Mouse (Mus musculus) stomach, embryonic 16.5 days (tissue): ENCODE measurements around the gene Nodal. TPM values are rescaled to one million over a fixed set of nuclear protein-coding genes. Genes with fewer than 3 reads are reported as not detected.

Experiments
- ATAC-seq: fragments of 200-750 bp; cut with Nextera tagmentation; 2 replicates; pipeline ENCODE4 v1.8.0; 2017; ENCODE audit warnings: moderate number of reproducible peaks, moderate TSS enrichment; ENCODE audit not compliant: insufficient read depth, low FRiP score
- H3K27ac ChIP-seq: fragments of 300-500 bp; sonication (generic); 2 replicates; pipeline ENCODE4 v1.5.1; 2014; ENCODE audit warnings: low read length
- H3K27me3 ChIP-seq: fragments of 300-500 bp; sonication (generic); 2 replicates; pipeline ENCODE4 v1.6.1; 2014; ENCODE audit warnings: low read length, control low read depth, mixed read lengths; ENCODE audit not compliant: control insufficient read depth, insufficient read depth
- H3K36me3 ChIP-seq: fragments of 300-500 bp; sonication (generic); 2 replicates; pipeline ENCODE4 v1.6.1; 2014; ENCODE audit warnings: low read length; ENCODE audit not compliant: control insufficient read depth, insufficient read depth
- H3K4me1 ChIP-seq: fragments of 300-500 bp; sonication (generic); 2 replicates; pipeline ENCODE4 v1.6.1; 2014; ENCODE audit warnings: low read length, control low read depth, mixed read lengths; ENCODE audit not compliant: control insufficient read depth, insufficient read depth
- H3K4me2 ChIP-seq: fragments of 300-500 bp; sonication (generic); 2 replicates; pipeline ENCODE4 v1.6.1; 2014; ENCODE audit warnings: low read depth, low read length, mixed read lengths
- H3K4me3 ChIP-seq: fragments of 300-500 bp; sonication (generic); replicated peaks from 2 replicates; pipeline ENCODE4 v1.5.1; 2014; ENCODE audit warnings: mild to moderate bottlenecking, low read length
- H3K9ac ChIP-seq: fragments of 300-500 bp; sonication (generic); 2 replicates; pipeline ENCODE4 v1.6.1; 2014; ENCODE audit warnings: low read length
- H3K9me3 ChIP-seq: fragments of 300-500 bp; sonication (generic); replicated peaks from 2 replicates; pipeline ENCODE4 v1.6.1; 2016; ENCODE audit warnings: low read length, control low read depth; ENCODE audit not compliant: control insufficient read depth
- WGBS: fragments of 180-500 bp; shearing (Covaris S2); extraction: QIAGEN DNeasy Blood & Tissue Kit; methylation state at CpG from one replicate; pipeline ENCODE4 v1.1.7; 2014; 5-methylcytosine and 5-hydroxymethylcytosine counted together
- polyA plus RNA-seq: library from polyadenylated mRNA; unstranded; fragments of >200 nt; fragmentation: Nextera tagmentation; extraction: Ambion mirVana; gene quantifications from 2 replicates; pipeline ENCODE4 v1.2.1, GENCODE M21; 2015

The Nodal gene
- 0.21 and 0.31 TPM in 2 replicates for polyA plus RNA-seq

DNA sequence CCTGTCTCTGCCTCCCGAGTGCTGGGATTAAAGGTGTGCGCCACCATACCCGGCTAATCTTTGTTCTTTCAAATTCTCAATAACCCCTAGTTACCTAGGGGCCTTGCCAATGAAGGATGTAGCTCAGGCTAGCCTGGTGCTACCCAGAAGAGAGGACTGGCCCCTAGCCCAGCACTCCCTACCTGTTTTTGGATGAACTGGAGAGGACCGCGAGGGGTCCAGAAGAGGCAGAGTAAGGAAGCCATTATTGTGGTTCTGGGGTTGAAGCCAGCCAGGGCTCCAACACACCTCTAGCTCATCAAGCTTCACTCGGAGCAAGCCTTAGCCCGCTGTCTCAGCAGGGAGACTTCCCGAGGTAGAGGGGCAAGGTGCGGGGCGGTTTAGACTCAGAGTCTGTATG is at the start of gene Nodal:
TSS of gene Nodal (plus strand) at position 301 of the 400 bp plus-strand sequence.
- Histone ChIP-seq H3K27ac (no peak within 1 kb of the TSS), H3K36me3 (no peaks in the 10 kb centered on the region), H3K9me3 (no peaks in the 10 kb centered on the region), H3K4me1 (peaks cover 13% of the 10 kb centered on the region; the same call in 1 of the 2 replicates), H3K27me3 (peaks cover 37% of the 10 kb centered on the region), H3K4me3 (peak within 1 kb of the TSS; percentile 40), H3K9ac (peak within 1 kb of the TSS; percentile 9), H3K4me2 (peak within 1 kb of the TSS; percentile 63)
- WGBS = 25% methylated on average over 10 of the region's 10 CpGs
- 0 out of 2 replicates have a peak, but pooled peaks have one; percentile 27 for ATAC-seq

DNA sequence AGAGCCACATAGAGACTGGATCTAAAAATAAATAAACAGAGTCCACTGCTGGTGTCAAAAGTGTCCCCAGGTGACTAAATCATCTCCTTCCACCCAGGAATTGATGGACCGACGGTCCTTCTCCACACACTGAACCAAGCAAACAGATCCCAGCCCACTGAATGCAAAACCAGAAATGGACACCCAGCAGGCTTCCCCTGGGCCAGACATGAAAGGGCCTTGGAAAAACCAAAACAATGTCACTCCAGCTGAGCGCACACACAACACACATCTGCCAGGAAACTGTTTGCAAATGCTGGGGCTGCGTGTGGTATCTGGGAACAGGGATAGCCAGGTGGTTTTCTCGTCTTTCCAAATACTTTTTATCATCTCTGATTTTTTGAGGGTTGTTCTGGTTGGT is 48.0 kb upstream of the Nodal start:
- Histone ChIP-seq H3K27me3 (no peaks in the 10 kb centered on the region), H3K36me3 (no peaks in the 10 kb centered on the region), H3K4me3 (no peak overlapping the region), H3K4me1 (peaks cover 8% of the 10 kb centered on the region; the same call in 1 of the 2 replicates), H3K9me3 (no peaks in the 10 kb centered on the region), H3K9ac (no peak overlapping the region), H3K27ac (peak overlapping the region; percentile 7; the same call in 1 of the 2 replicates), H3K4me2 (no peak overlapping the region)
- 65% methylated on average over 5 of the region's 5 CpGs for WGBS
- no peak for ATAC-seq

DNA sequence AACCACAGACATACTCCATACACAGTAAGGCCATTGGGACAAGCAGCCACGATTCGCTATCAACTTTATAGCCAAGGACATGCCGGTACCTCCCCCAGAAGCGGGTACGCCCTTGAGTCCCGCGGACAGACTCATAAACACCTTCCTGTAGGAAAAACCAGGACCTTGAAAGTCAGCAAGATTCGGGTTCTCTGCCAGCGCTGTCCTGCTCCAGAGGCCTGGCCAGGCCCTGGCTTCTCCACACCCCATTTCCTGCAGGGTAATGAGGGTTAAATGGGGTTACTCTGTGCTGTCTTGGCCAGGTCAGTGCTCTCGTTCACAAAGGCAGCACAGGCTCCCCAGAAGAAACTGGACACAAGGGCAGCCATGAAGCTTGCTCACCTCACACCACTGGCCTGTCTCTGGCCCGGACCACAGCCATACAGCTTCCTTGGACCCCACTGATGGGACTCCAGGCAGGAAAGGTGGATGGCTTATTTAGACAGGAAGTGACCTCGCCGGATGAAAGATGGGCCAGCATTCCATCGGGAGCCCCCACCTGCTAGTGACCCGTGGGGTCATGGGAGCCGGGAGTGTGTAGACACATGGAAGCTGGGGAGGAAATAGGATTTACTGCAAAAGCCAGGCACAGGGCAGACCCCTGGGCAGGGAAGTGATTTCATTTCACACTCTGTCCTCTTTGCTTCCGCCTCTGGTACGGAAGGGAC is 47.3 kb upstream of the Nodal start:
- Histone ChIP-seq H3K27ac (peak overlapping the region; percentile 35; the same call in 1 of the 2 replicates), H3K9me3 (no peaks in the 10 kb centered on the region), H3K36me3 (no peaks in the 10 kb centered on the region), H3K4me3 (no peak overlapping the region), H3K4me2 (no peak overlapping the region), H3K9ac (peak overlapping the region; percentile 33; the same call in 1 of the 2 replicates), H3K27me3 (no peaks in the 10 kb centered on the region), H3K4me1 (peaks cover 12% of the 10 kb centered on the region; the same call in 1 of the 2 replicates)
- 56% methylated on average over 18 of the region's 18 CpGs for WGBS
- ATAC-seq = peak; percentile 27

DNA sequence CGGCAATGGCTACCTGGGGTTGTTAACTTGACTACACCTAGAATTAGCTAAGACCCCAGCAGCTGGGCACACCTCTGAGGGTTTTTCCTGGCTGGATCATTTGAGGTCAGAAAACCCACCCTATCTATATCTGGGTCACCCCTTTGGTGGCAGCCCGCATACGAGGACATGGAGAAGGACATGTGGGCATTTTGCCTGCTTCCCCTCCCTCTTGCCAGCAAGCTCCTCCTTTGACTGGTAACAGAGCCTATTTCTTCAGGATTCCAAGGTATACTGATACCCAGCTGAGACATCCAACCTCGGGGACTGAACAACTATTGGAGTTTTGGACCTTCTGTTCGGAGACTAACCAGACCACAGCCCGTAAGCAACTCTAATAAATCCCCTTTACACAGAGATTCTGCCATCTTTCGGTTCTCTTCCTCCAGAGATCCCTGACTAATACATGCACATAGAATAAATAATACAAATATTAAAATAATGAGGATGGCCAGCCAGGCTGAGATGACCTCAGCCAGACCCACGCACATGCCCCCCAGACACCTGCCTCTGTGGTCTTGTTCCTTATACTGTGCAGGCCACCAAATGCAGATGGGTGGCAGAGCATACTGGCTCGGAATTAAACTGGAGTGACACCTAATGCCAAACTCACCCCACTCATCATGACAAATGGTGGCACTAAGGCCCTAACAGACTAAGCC is 45.7 kb upstream of the Nodal start:
- H3K4me1 ChIP-seq = peaks cover 12% of the 10 kb centered on the region; the same call in 1 of the 2 replicates
- H3K4me3 ChIP-seq = no peak overlapping the region
- no peak for ATAC-seq
- H3K27ac ChIP-seq = no peak overlapping the region
- H3K36me3 ChIP-seq = no peaks in the 10 kb centered on the region
- H3K27me3 ChIP-seq = no peaks in the 10 kb centered on the region
- no peaks in the 10 kb centered on the region for H3K9me3 ChIP-seq
- 79% methylated on average over 9 of the region's 9 CpGs for WGBS
- no peak overlapping the region for H3K4me2 ChIP-seq
- no peak overlapping the region for H3K9ac ChIP-seq

DNA sequence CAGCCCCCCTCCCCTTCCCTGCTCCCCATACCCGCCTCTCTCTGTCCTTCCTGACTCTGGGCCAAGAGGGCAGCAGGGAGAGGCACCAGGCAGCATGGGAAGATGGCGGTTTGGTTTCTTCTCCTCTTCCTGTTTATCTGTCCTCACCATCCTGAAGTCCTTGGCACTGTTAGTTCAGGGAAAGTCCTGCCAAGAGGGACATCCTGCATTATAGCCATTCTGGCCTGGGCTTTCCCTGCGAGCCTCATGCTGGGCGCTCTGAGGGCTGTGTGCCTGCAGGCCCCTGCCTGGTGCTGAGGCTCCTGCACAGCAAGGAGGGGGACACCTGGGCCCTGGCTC is 45.2 kb upstream of the Nodal start:
- Histone ChIP-seq H3K9ac (0 out of 2 replicates have a peak overlapping the region, but pooled peaks have one; percentile 2), H3K27ac (no peak overlapping the region), H3K4me2 (no peak overlapping the region), H3K4me3 (no peak overlapping the region), H3K4me1 (peaks cover 12% of the 10 kb centered on the region; the same call in 1 of the 2 replicates), H3K9me3 (no peaks in the 10 kb centered on the region), H3K36me3 (no peaks in the 10 kb centered on the region), H3K27me3 (no peaks in the 10 kb centered on the region)
- no peak for ATAC-seq
- WGBS = 63% methylated on average over 4 of the region's 4 CpGs

DNA sequence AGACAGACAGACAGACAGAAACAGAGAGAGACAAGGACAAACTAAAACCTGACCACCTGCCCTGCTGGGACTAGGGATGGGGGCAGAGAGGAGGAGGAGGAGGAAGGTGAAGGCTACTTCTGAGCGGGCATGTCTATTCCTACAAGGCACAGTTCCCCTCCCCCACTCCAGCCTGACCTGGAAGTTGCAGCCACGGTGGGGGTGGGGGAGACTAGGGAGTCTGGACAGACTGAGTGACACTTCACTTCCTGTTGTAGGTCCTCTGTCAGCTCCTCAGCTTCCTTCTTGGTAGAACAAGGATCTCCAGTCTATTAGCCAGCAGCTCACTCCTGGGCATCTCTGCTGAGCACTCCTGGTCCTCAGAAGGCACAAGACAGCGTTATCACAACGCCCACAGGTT is 43.7 kb upstream of the Nodal start:
- H3K36me3 ChIP-seq = no peaks in the 10 kb centered on the region
- no peaks in the 10 kb centered on the region for H3K27me3 ChIP-seq
- ATAC-seq = 0 out of 2 replicates have a peak, but pooled peaks have one; percentile 16
- no peaks in the 10 kb centered on the region for H3K9me3 ChIP-seq
- no peak overlapping the region for H3K4me3 ChIP-seq
- H3K27ac ChIP-seq = no peak overlapping the region
- peaks cover 12% of the 10 kb centered on the region; the same call in 1 of the 2 replicates for H3K4me1 ChIP-seq
- no peak overlapping the region for H3K4me2 ChIP-seq
- 26% methylated on average over 4 of the region's 4 CpGs for WGBS
- H3K9ac ChIP-seq = no peak overlapping the region

DNA sequence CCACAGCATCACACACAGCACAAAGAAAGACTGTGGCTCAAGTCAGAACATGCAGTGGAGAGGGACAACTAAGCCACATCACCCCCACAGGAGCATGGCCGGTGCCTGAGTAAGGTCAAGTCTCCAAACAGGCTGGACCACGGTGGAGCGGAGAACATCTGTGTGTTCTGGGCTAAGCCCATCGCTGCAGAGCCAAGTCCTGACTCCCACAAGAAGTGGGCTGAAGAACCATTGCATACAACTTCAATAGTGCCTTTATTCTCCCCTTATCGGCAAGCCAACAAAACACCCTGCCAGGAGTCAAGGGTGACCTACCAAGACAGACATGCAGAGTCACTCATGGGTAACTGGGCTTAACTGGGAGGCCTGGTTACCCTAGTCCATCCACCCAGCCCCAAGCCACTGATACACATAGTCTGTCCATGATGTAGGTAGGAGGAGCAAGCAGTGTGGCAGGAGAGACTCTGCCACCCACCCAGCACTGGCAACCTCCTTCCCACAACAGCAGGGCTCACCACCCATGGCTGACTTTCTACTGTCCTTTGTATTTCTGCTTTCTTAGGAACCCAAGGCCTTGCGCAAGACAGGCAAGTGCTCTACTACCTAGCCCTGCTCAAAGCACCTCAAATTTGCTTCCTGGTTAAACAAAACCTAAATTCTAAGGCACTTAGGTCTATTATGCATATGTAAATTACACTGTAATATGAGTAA is 42.8 kb upstream of the Nodal start:
- H3K27ac ChIP-seq = 0 out of 2 replicates have a peak overlapping the region, but pooled peaks have one; percentile 3

DNA sequence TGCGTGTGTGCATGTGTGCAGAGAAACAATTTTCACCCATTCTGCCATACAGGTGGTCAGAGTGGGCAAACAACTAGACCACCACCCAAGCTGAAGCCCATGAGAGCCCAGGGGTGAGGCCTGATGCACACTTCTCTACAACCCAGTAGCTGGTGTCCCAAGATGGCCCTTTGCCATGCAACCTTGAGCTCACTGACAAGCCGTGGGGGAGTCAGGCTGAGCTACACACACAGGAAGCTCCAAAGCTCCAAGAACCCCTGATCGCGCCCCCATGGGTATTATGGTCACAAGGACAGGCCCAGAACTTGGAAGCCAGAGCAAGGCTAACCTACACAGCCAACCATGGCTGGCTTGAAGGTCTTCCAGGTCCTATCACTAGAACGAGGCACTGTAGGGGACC is 39.7 kb upstream of the Nodal start:
- 87% methylated on average over 5 of the region's 5 CpGs for WGBS
- H3K27ac ChIP-seq = no peak overlapping the region
- ATAC-seq = no peak
- H3K4me1 ChIP-seq = peaks cover 34% of the 10 kb centered on the region
- H3K36me3 ChIP-seq = no peaks in the 10 kb centered on the region
- H3K9ac ChIP-seq = no peak overlapping the region
- no peak overlapping the region for H3K4me2 ChIP-seq
- H3K27me3 ChIP-seq = no peaks in the 10 kb centered on the region
- no peaks in the 10 kb centered on the region for H3K9me3 ChIP-seq
- no peak overlapping the region for H3K4me3 ChIP-seq

More for the DNA sequence above, 42.8 kb upstream of the Nodal start:
- H3K4me2 ChIP-seq = no peak overlapping the region
- no peak overlapping the region for H3K4me3 ChIP-seq
- no peak overlapping the region for H3K9ac ChIP-seq
- no peaks in the 10 kb centered on the region for H3K27me3 ChIP-seq
- H3K4me1 ChIP-seq = peaks cover 16% of the 10 kb centered on the region
- no peaks in the 10 kb centered on the region for H3K36me3 ChIP-seq
- no peaks in the 10 kb centered on the region for H3K9me3 ChIP-seq
- 74% methylated on average over 6 of the region's 6 CpGs for WGBS
- ATAC-seq = no peak
